Mouse (Mus musculus) gonadal fat pad, adult 2 months (tissue): Measurements from ENCODE around the gene Gabrd. TPM values are rescaled to one million over a fixed set of nuclear protein-coding genes. Genes with fewer than 3 reads are reported as not detected.

Experiments
- DNase-seq: peaks from one replicate; pipeline ENCODE4 v3.0.0-alpha.2; 2012; ENCODE audit warnings: low read depth
- polyA plus RNA-seq: library from polyadenylated mRNA; depleted of rRNA; stranded (reverse); fragments of >200 nt; gene quantifications from 2 replicates; pipeline ENCODE4 v1.2.3, GENCODE M21; 2012; rRNA removed

Gabrd gene
- polyA plus RNA-seq, 1 experiment, result 1.2 TPM

- DNase-seq, result no peak
These were observed 54.3 kb downstream of the Gabrd start for GRCm38 (mm10) chr4:155343415-155344298.

GRCm38 (mm10) chr4:155336284-155337050 lies 61.4 kb downstream of the Gabrd start:
- no peak for DNase-seq

Other genes starting within 250 kb of the Gabrd start
- 61.5 and 79.7 TPM in 2 replicates for gene Ski, start 175.5 kb downstream of the Gabrd start, polyA plus RNA-seq
- gene Faap20, start 148.3 kb downstream of the Gabrd start, polyA plus RNA-seq, result 49.1 and 78.4 TPM in 2 replicates
- 10.3 and 11.8 TPM in 2 replicates for gene Prkcz, start 36.8 kb downstream of the Gabrd start, polyA plus RNA-seq
- 2.1 and 2.2 TPM in 2 replicates for gene Cfap74, start 11.1 kb upstream of the Gabrd start, polyA plus RNA-seq
- 9.1 and 9.7 TPM in 2 replicates for gene Tmem52, start 71.0 kb upstream of the Gabrd start, polyA plus RNA-seq
- 663 and 820 TPM in 2 replicates for gene Gnb1, start 93.2 kb upstream of the Gabrd start, polyA plus RNA-seq
- 163 and 200 TPM in 2 replicates for gene Nadk, start 164.3 kb upstream of the Gabrd start, polyA plus RNA-seq
- 29.2 and 40.0 TPM in 2 replicates for gene Slc35e2, start 203.3 kb upstream of the Gabrd start, polyA plus RNA-seq
- 17.2 and 26.3 TPM in 2 replicates for gene Cdk11b, start 226.7 kb upstream of the Gabrd start, polyA plus RNA-seq
- gene Gm10563, start 247.3 kb upstream of the Gabrd start, polyA plus RNA-seq, result not detected in 2 replicates